Mouse (Mus musculus) small intestine, adult 2 months (tissue): ENCODE data around the gene Lcmt1.

ENCODE experiments used
- CTCF ChIP-seq: fragments of 200-500 bp; IDR thresholded peaks from 2 replicates; pipeline ENCODE4 v1.5.1; 2012; ENCODE audit warnings: low read depth, mild to moderate bottlenecking, control low read depth, inconsistent platforms, low read length, moderate library complexity, mixed read lengths; ENCODE audit not compliant: insufficient replicate concordance, insufficient read length; ENCODE audit errors: extremely low read depth
- POLR2A ChIP-seq: fragments of 200-500 bp; IDR thresholded peaks from 2 replicates; pipeline ENCODE4 v1.6.1; 2012; ENCODE audit warnings: low read depth, mild to moderate bottlenecking, control low read depth, inconsistent platforms, low read length, moderate library complexity

- TF ChIP-seq POLR2A: no peak
- no peak for TF ChIP-seq CTCF
Measured at GRCm38 (mm10) chr7:123345041-123345544, 24.5 kb upstream of the Lcmt1 start.
